Mouse (Mus musculus) G1E (cell line): ENCODE measurements at regions not wholly inside any gene's neighbourhood (a gene's known extent, or its start where the extent isn't known, plus 50 kb on each side); places are given as distances from the start of the nearest gene placed in this dataset.

Experiments used
- CTCF ChIP-seq: IDR thresholded peaks from 2 replicates; pipeline ENCODE4 v1.5.1; 2012; ENCODE audit warnings: low read depth, low read length, inconsistent platforms, mixed read lengths
- GATA1 ChIP-seq: IDR thresholded peaks from 2 replicates; pipeline ENCODE4 v1.6.1; 2012; ENCODE audit warnings: borderline replicate concordance, low read length, inconsistent platforms, mixed read lengths
- GATA2 ChIP-seq: IDR thresholded peaks from 2 replicates; pipeline ENCODE4 v1.6.1; 2012; ENCODE audit warnings: low read depth, low read length, inconsistent platforms, borderline replicate concordance
- TAL1 ChIP-seq: conservative IDR thresholded peaks from 2 replicates; pipeline ENCODE4 v1.6.1; 2012; ENCODE audit warnings: low read depth, low read length, inconsistent platforms, mixed read lengths

GRCm38 (mm10) chr3:57911831-57912596, 64.1 kb upstream of the Pfn2 start:
- TF ChIP-seq CTCF, result no peak
- TF ChIP-seq GATA1, result no peak
- TF ChIP-seq TAL1, result no peak
- no peak for TF ChIP-seq GATA2
